Comparison of ENCODE assay signal across 19 mouse cellular contexts in the genomic region with DNA sequence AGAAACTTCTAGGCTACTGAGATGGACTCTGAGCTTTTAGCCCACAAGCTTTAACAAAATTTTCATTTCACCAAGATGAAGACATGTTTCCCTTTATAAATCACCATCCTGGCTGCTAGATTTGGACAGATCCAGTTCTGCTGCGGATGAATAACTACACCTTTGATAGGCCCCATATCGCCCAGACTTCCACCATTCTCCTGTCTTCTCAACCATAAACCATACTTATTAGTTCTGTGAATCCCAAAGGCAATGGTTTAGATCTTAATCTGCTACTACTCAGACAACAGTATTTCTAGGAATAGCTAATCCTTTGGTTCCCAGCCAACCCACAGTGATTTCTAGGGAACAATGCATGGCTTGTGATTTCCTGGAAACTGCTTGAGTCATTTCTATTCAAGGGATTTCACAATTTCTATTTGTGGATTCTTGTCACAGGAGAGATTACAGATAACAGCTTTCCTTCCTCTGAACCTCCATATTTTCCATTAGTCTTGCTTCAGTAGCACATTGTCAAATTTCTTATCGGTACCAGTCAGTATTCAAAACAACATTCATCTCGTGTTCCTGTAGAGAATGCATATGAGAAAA. TPM values are rescaled to one million over a fixed set of nuclear protein-coding genes. Genes with fewer than 3 reads are reported as not detected.
DNase-seq lines count a peak whose midpoint lies in the region; ATAC-seq lines count a peak whose summit lies in the region.
"Had no signal": no experiment of that assay in that cellular context is flagged by ENCODE, and none has a peak within 500 bp of the region (broad histone marks: within the 10 kb centered on the region; RNA-seq: fewer than 3 reads in every experiment).

No protein-coding gene starts in this region.

- H3K27ac ChIP-seq in kidney, embryonic 15.5 days: no peak overlapping the region
- H3K27ac ChIP-seq: hindbrain, embryonic 12.5 days; intestine, embryonic 15.5 days; limb, embryonic 12.5 days had no signal

- WGBS in kidney, embryonic 15.5 days: 52% methylated on average over 4 of the region's 4 CpGs

- no peaks in the 10 kb centered on the region for H3K4me1 ChIP-seq in kidney, embryonic 15.5 days
- H3K4me1 ChIP-seq: hindbrain, embryonic 12.5 days; intestine, embryonic 15.5 days had no signal

- no peak overlapping the region for H3K4me3 ChIP-seq in kidney, embryonic 15.5 days (replicated peaks)
- H3K4me3 ChIP-seq: hindbrain, embryonic 12.5 days; intestine, embryonic 15.5 days; limb, embryonic 12.5 days had no signal

- H3K9ac ChIP-seq in kidney, embryonic 15.5 days: no peak overlapping the region
- H3K9ac ChIP-seq: hindbrain, embryonic 12.5 days; intestine, embryonic 15.5 days; limb, embryonic 12.5 days had no signal

- 0 out of 2 replicates have a peak, but pooled peaks have one; percentile 43 for ATAC-seq in kidney, embryonic 15.5 days (replicated peaks; ENCODE audit: low FRiP score)
- ATAC-seq: intestine, embryonic 15.5 days had no signal

- H3K27me3 ChIP-seq in kidney, embryonic 15.5 days: no peaks in the 10 kb centered on the region
- H3K27me3 ChIP-seq: hindbrain, embryonic 12.5 days; intestine, embryonic 15.5 days; limb, embryonic 12.5 days had no signal

- no peaks in the 10 kb centered on the region for H3K36me3 ChIP-seq in kidney, embryonic 15.5 days
- H3K36me3 ChIP-seq: hindbrain, embryonic 12.5 days; intestine, embryonic 15.5 days; limb, embryonic 12.5 days had no signal

- peak; percentile 12 to 14 for DNase-seq in cerebellum, postnatal 10 days
- DNase-seq in cerebellum, adult 8-10 months: no peak
- no peak for DNase-seq in kidney, postnatal 14 days
- DNase-seq in Muller cell, postnatal 12 days (ENCODE audit: inconsistent ontology term): peak; percentile 82
- peak; percentile 37 for DNase-seq in lung, postnatal 14 days
- no peak for DNase-seq in layer of hippocampus, postnatal 25 days (ENCODE audit: extremely low spot score in 1 of 2, low spot score in 1 of 2)
- DNase-seq in left cerebral cortex, adult 9 months (ENCODE audit: low spot score in 2 of 2): no peak
- DNase-seq: cerebellum, adult 9-11 months; embryo, embryonic 11 days; gastrocnemius, postnatal 36 days; thymus, adult 18-20 months had no signal

- H3K4me2 ChIP-seq in kidney, embryonic 15.5 days: no peak overlapping the region
- H3K4me2 ChIP-seq: hindbrain, embryonic 12.5 days; intestine, embryonic 15.5 days; limb, embryonic 12.5 days had no signal

- no peaks in the 10 kb centered on the region for H3K9me3 ChIP-seq in kidney, embryonic 15.5 days (replicated peaks)
- H3K9me3 ChIP-seq: hindbrain, embryonic 12.5 days; intestine, embryonic 15.5 days; limb, embryonic 12.5 days had no signal

RNA-seq across cellular contexts. Expression of gene Krtap13, which starts 6.6 kb away (rescaled TPM):
- polyA plus RNA-seq in kidney, embryonic 15.5 days (2015; fragmentation: Nextera tagmentation; extraction: Ambion mirVana): 0.19 TPM in 1 of 2 replicates, not detected in the other
- not detected for total RNA-seq in layer of hippocampus, postnatal 25 days (2021)
- total RNA-seq: gastrocnemius, postnatal 36 days; layer of hippocampus, adult 18-20 months; left cerebral cortex, adult 18-20 months had no signal
- polyA plus RNA-seq: heart, embryonic 14.5 days; hindbrain, embryonic 12.5 days; intestine, embryonic 15.5 days; limb, embryonic 12.5 days; neural tube, embryonic 11.5 days had no signal

RNA-seq across cellular contexts. Expression of gene 2310034C09Rik, which starts 13.8 kb away (rescaled TPM):
- 0.30 TPM in 1 of 2 replicates, not detected in the other for polyA plus RNA-seq in kidney, embryonic 15.5 days (2015; fragmentation: Nextera tagmentation; extraction: Ambion mirVana)
- not detected for total RNA-seq in layer of hippocampus, postnatal 25 days (2021)
- total RNA-seq: gastrocnemius, postnatal 36 days; layer of hippocampus, adult 18-20 months; left cerebral cortex, adult 18-20 months had no signal
- polyA plus RNA-seq: heart, embryonic 14.5 days; hindbrain, embryonic 12.5 days; intestine, embryonic 15.5 days; limb, embryonic 12.5 days; neural tube, embryonic 11.5 days had no signal

RNA-seq across cellular contexts. Expression of gene Krtap13-1, which starts 16.2 kb away (rescaled TPM):
- not detected in 2 replicates for polyA plus RNA-seq in kidney, embryonic 15.5 days (2015; fragmentation: Nextera tagmentation; extraction: Ambion mirVana)
- not detected for total RNA-seq in layer of hippocampus, postnatal 25 days (2021)
- total RNA-seq: gastrocnemius, postnatal 36 days; layer of hippocampus, adult 18-20 months; left cerebral cortex, adult 18-20 months had no signal
- polyA plus RNA-seq: heart, embryonic 14.5 days; hindbrain, embryonic 12.5 days; intestine, embryonic 15.5 days; limb, embryonic 12.5 days; neural tube, embryonic 11.5 days had no signal

RNA-seq across cellular contexts. Expression of gene 2310057N15Rik, which starts 29.2 kb away (rescaled TPM):
- polyA plus RNA-seq in kidney, embryonic 15.5 days (2015; fragmentation: Nextera tagmentation; extraction: Ambion mirVana): not detected in 2 replicates
- not detected for total RNA-seq in layer of hippocampus, postnatal 25 days (2021)
- total RNA-seq: gastrocnemius, postnatal 36 days; layer of hippocampus, adult 18-20 months; left cerebral cortex, adult 18-20 months had no signal
- polyA plus RNA-seq: heart, embryonic 14.5 days; hindbrain, embryonic 12.5 days; intestine, embryonic 15.5 days; limb, embryonic 12.5 days; neural tube, embryonic 11.5 days had no signal

RNA-seq across cellular contexts. Expression of gene Gm5965, which starts 32.9 kb away (rescaled TPM):
- not detected in 2 replicates for polyA plus RNA-seq in kidney, embryonic 15.5 days (2015; fragmentation: Nextera tagmentation; extraction: Ambion mirVana)
- total RNA-seq in layer of hippocampus, postnatal 25 days (2021): not detected
- total RNA-seq: gastrocnemius, postnatal 36 days; layer of hippocampus, adult 18-20 months; left cerebral cortex, adult 18-20 months had no signal
- polyA plus RNA-seq: heart, embryonic 14.5 days; hindbrain, embryonic 12.5 days; intestine, embryonic 15.5 days; limb, embryonic 12.5 days; neural tube, embryonic 11.5 days had no signal

Comparison
In these comparisons a context has a peak if more than half of its experiments do, and no peak if none do; other contexts are left out.
1. DNase-seq: peak in cerebellum, postnatal 10 days (2 of 2), Muller cell, postnatal 12 days (single experiment) and lung, postnatal 14 days (single experiment); none in cerebellum, adult 8-10 months (single experiment), kidney, postnatal 14 days (single experiment), layer of hippocampus, postnatal 25 days (0 of 2) and left cerebral cortex, adult 9 months (0 of 2).